Comparison of ENCODE assay signal across 8 mouse cellular contexts in the genomic region with DNA sequence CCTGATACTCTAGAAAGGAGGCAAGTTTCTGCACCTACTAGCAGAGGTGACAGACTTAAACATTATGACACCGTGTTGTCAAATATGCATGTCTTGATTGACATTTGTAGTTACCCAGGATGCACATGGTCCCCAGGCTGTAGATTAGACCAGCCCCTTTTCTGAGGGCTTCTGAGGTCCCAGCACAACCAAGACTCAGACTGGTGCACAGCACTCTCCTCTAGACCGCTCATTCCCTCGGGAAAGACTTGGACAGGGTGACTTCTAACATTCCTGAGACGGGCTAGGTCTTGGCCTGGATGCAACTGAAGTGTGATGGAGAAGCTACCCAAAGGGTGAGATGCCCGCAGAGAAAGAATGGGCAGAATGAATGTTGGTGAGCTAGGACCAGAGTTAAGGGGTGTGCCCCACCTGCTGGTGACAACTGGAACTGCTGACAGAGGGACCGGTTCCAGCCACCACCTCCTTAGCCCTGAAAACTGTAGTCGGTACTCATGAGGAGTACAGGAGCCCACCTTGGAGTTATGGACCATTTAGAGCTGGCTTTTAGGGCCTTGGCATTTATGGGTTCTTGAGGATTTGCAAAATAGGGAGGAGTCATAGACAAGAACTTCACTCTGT. TPM values are rescaled to one million over a fixed set of nuclear protein-coding genes. Genes with fewer than 3 reads are reported as not detected.
DNase-seq lines count a peak whose midpoint lies in the region; ATAC-seq and TF ChIP-seq lines count a peak whose summit lies in the region.

No protein-coding gene starts in this region.

- TF ChIP-seq EP300 in liver, postnatal 0 days (IDR thresholded peaks at IDR 0.05; ENCODE audit: low read depth): no peak

- 0 out of 2 replicates have a peak, but pooled peaks have one; percentile 58 for ATAC-seq in embryonic facial prominence, embryonic 14.5 days (ENCODE audit: low read depth)
- ATAC-seq in heart, embryonic 16.5 days (replicated peaks; ENCODE audit: extremely low read depth, insufficient read depth, low FRiP score): 0 out of 2 replicates have a peak, but pooled peaks have one; percentile 23
- peak; percentile 48; the same call in 1 of the 2 replicates for ATAC-seq in liver, postnatal 0 days
- peak; percentile 69; the same call in 1 of the 2 replicates for ATAC-seq in neural tube, embryonic 15.5 days (ENCODE audit: low FRiP score)

- H3K9me3 ChIP-seq in embryonic facial prominence, embryonic 14.5 days (ENCODE audit: control insufficient read depth, low read length): no peaks in the 10 kb centered on the region
- no peaks in the 10 kb centered on the region for H3K9me3 ChIP-seq in heart, embryonic 16.5 days (replicated peaks; ENCODE audit: control insufficient read depth, low read length)
- no peaks in the 10 kb centered on the region for H3K9me3 ChIP-seq in liver, postnatal 0 days (ENCODE audit: low read length)
- H3K9me3 ChIP-seq in neural tube, embryonic 15.5 days (replicated peaks): no peaks in the 10 kb centered on the region

- H3K36me3 ChIP-seq in embryonic facial prominence, embryonic 14.5 days (ENCODE audit: control insufficient read depth, insufficient read depth, low read length): peaks cover 50% of the 10 kb centered on the region
- H3K36me3 ChIP-seq in heart, embryonic 16.5 days (ENCODE audit: control insufficient read depth, insufficient read depth): no peaks in the 10 kb centered on the region
- H3K36me3 ChIP-seq in liver, postnatal 0 days (replicated peaks; ENCODE audit: insufficient read depth, low read length): no peaks in the 10 kb centered on the region
- H3K36me3 ChIP-seq in neural tube, embryonic 15.5 days: peaks cover 60% of the 10 kb centered on the region

- H3K4me3 ChIP-seq in bone marrow, adult 2 months (replicated peaks; ENCODE audit: control insufficient read depth, low read depth, low read length): no peak overlapping the region
- no peak overlapping the region for H3K4me3 ChIP-seq in embryonic facial prominence, embryonic 14.5 days (ENCODE audit: low read depth, low read length)
- H3K4me3 ChIP-seq in heart, embryonic 16.5 days (ENCODE audit: low read length): no peak overlapping the region
- no peak overlapping the region for H3K4me3 ChIP-seq in liver, postnatal 0 days (ENCODE audit: low read depth, low read length)
- no peak overlapping the region for H3K4me3 ChIP-seq in neural tube, embryonic 15.5 days (replicated peaks)

- no peak overlapping the region for H3K9ac ChIP-seq in embryonic facial prominence, embryonic 14.5 days (ENCODE audit: low read depth, low read length)
- no peak overlapping the region for H3K9ac ChIP-seq in heart, embryonic 16.5 days (ENCODE audit: low read length)
- H3K9ac ChIP-seq in liver, postnatal 0 days (replicated peaks): no peak overlapping the region
- no peak overlapping the region for H3K9ac ChIP-seq in neural tube, embryonic 15.5 days (replicated peaks)

- no peak overlapping the region for H3K27ac ChIP-seq in bone marrow, adult 2 months (ENCODE audit: control insufficient read depth, insufficient read depth, low read depth, low read length, poor library complexity)
- H3K27ac ChIP-seq in embryonic facial prominence, embryonic 14.5 days (replicated peaks; ENCODE audit: low read depth, low read length): no peak overlapping the region
- no peak overlapping the region for H3K27ac ChIP-seq in heart, embryonic 16.5 days (ENCODE audit: low read length)
- no peak overlapping the region for H3K27ac ChIP-seq in liver, postnatal 0 days (ENCODE audit: low read depth)
- no peak overlapping the region for H3K27ac ChIP-seq in neural tube, embryonic 15.5 days (replicated peaks)

- peak; percentile 91 for TF ChIP-seq CTCF in bone marrow, adult 2 months (IDR thresholded peaks at IDR 0.05; ENCODE audit: control insufficient read depth, insufficient read depth, low read length)
- TF ChIP-seq CTCF in liver, postnatal 0 days (IDR thresholded peaks at IDR 0.05; ENCODE audit: low read depth): peak; percentile 94

- no peaks in the 10 kb centered on the region for H3K27me3 ChIP-seq in embryonic facial prominence, embryonic 14.5 days (replicated peaks; ENCODE audit: control insufficient read depth, insufficient read depth, low read length)
- H3K27me3 ChIP-seq in heart, embryonic 16.5 days (ENCODE audit: control insufficient read depth, insufficient read depth, low read length): no peaks in the 10 kb centered on the region
- H3K27me3 ChIP-seq in liver, postnatal 0 days (ENCODE audit: insufficient read depth, low read length): no peaks in the 10 kb centered on the region
- no peaks in the 10 kb centered on the region for H3K27me3 ChIP-seq in neural tube, embryonic 15.5 days (replicated peaks)

- H3K4me1 ChIP-seq in bone marrow, adult 2 months (ENCODE audit: control insufficient read depth, insufficient read depth, low read length): no peaks in the 10 kb centered on the region
- no peaks in the 10 kb centered on the region for H3K4me1 ChIP-seq in embryonic facial prominence, embryonic 14.5 days (ENCODE audit: control insufficient read depth, insufficient read depth, low read length)
- no peaks in the 10 kb centered on the region for H3K4me1 ChIP-seq in heart, embryonic 16.5 days (ENCODE audit: control insufficient read depth, insufficient read depth, low read length)
- H3K4me1 ChIP-seq in liver, postnatal 0 days (ENCODE audit: insufficient read depth): no peaks in the 10 kb centered on the region
- H3K4me1 ChIP-seq in neural tube, embryonic 15.5 days: no peaks in the 10 kb centered on the region

- 22% methylated on average over 7 of the region's 7 CpGs for WGBS in bone marrow, adult 2 months
- WGBS in embryonic facial prominence, embryonic 14.5 days: 17% methylated on average over 7 of the region's 7 CpGs
- WGBS in heart, embryonic 16.5 days: 23% methylated on average over 7 of the region's 7 CpGs
- 27% methylated on average over 7 of the region's 7 CpGs for WGBS in liver, postnatal 0 days (ENCODE audit: insufficient replicate concordance)
- WGBS in neural tube, embryonic 15.5 days: 29% methylated on average over 7 of the region's 7 CpGs

- DNase-seq in CD4-positive, CD25-positive, alpha-beta regulatory T cell, adult 2 months (ENCODE audit: low read depth, low spot score): peak; percentile 74
- DNase-seq in embryonic facial prominence, embryonic 14.5 days (ENCODE audit: low spot score): peak; percentile 64
- peak; percentile 68 to 91 for DNase-seq in kidney, postnatal 36 days
- peak; percentile 79 for DNase-seq in liver, postnatal 0 days
- DNase-seq in testis, postnatal 14 days (ENCODE audit: low spot score): peak; percentile 34

- no peak overlapping the region for H3K4me2 ChIP-seq in embryonic facial prominence, embryonic 14.5 days (ENCODE audit: low read depth, low read length)
- H3K4me2 ChIP-seq in heart, embryonic 16.5 days (ENCODE audit: low read depth, low read length): no peak overlapping the region
- H3K4me2 ChIP-seq in liver, postnatal 0 days (ENCODE audit: low read depth, low read length): no peak overlapping the region
- H3K4me2 ChIP-seq in neural tube, embryonic 15.5 days: no peak overlapping the region

- TF ChIP-seq POLR2A in bone marrow, adult 2 months (IDR thresholded peaks at IDR 0.05; ENCODE audit: borderline replicate concordance, control insufficient read depth, low read depth, low read length): no peak

RNA-seq across cellular contexts. Expression of a gene that starts 31.7 kb away (rescaled TPM):
- 9.0 and 15.1 TPM in 2 replicates for polyA plus RNA-seq in bone marrow, adult 2 months (2011; ENCODE audit: insufficient read depth, insufficient read length, low replicate concordance, missing spikeins)
- polyA plus RNA-seq in embryonic facial prominence, embryonic 14.5 days (2014; fragmentation: Nextera tagmentation; extraction: Ambion mirVana): 34.3 and 37.5 TPM in 2 replicates
- polyA plus RNA-seq in heart, embryonic 16.5 days (2015; fragmentation: Nextera tagmentation; extraction: Ambion mirVana): 22.0 and 24.0 TPM in 2 replicates
- polyA plus RNA-seq in liver, postnatal 0 days (2015; fragmentation: Nextera tagmentation; extraction: Ambion mirVana): 10.8 and 10.9 TPM in 2 replicates
- polyA plus RNA-seq in neural tube, embryonic 15.5 days (2015; fragmentation: Nextera tagmentation; extraction: Ambion mirVana): 42.0 and 42.8 TPM in 2 replicates
